Mouse (Mus musculus): ENCODE data around the gene Cxcl13. TPM values are rescaled to one million over a fixed set of nuclear protein-coding genes. Genes with fewer than 3 reads are reported as not detected.

The Cxcl13 gene
- polyA plus RNA-seq, 1 experiment = not detected

GRCm38 (mm10) chr5:95983797-95984486, 27.2 kb downstream of the Cxcl13 start:
- no peak for DNase-seq (ENCODE audit: extremely low spot score in 1 of 2, low spot score in 1 of 2)

DNA sequence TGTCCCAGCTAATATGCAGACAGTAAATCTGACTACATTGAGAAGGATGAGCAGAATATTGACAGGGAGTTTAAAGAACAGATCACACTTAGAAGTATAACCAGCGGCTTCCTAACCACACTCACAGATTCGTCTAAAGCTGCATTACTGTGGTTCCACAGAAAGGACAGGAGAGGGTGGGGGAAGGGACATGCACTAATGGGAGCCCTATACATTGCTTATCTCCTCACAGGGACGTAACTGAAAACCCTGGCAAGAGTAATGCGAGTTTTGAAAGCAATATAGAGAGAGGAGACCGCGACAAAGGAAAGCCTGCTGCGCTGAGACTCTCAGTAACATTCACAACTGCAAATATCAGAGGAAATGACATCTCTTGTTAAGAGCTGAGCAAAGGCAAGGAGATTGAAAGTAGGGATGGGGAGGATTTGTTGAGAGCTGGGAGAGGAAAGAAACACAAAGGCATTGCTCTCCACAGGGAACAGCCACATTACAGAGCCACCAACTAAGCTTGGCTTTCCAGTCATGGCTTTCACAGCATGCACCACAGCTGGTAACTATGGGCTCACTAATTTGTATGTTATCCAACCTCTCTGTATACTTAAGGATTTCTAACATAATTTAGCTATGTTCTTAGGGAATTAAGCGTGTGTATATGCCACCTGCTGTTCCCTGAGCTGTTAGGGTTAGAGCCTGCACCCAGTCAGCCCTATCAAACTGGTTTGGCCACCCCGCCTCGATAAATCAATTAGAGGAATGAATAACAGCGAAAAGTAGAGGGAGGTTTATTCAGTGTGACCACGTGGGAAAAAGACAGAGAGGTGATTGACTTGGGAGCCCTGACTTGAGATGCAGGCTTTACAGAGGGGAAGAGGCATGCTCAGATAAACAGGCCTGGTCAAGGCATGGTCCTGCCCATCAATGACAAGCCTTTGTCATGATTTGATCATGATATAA, 34.9 kb downstream of the Cxcl13 start:
- DNase-seq (ENCODE audit: extremely low spot score in 1 of 2, low spot score in 1 of 2) = no peak

GRCm38 (mm10) chr5:95997276-95997675, 40.5 kb downstream of the Cxcl13 start:
- peak in 1 of 2 experiments; percentile 16 for DNase-seq (ENCODE audit: extremely low spot score in 1 of 2, low spot score in 1 of 2)

DNA sequence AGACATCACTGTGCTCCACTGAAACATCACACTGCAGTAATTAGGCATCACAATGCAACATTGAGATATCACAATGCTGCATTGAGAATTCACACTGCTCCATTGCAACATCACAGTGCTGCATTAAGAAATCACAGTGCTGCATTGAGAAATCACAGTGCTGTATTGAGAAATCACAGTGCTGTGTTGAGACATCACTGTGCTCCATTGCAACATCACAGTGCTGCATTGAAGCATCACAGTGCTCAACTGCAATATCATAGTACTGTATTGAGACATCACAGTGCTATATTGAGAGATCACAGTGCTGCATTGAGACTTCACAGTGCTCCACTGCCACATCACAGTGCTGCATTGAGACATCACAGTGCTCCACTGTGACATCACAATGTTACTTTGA, 46.6 kb downstream of the Cxcl13 start:
- DNase-seq (ENCODE audit: extremely low spot score in 1 of 2, low spot score in 1 of 2) = no peak

GRCm38 (mm10) chr5:96008274-96008842, 51.6 kb downstream of the Cxcl13 start:
- no peak for DNase-seq (ENCODE audit: extremely low spot score in 1 of 2, low spot score in 1 of 2)

- DNase-seq (ENCODE audit: extremely low spot score in 1 of 2, low spot score in 1 of 2) = no peak
Measured at GRCm38 (mm10) chr5:96009076-96009475, 52.3 kb downstream of the Cxcl13 start.

Other genes starting within 250 kb of the Cxcl13 start
- gene Gm7978, start 220.8 kb upstream of the Cxcl13 start, polyA plus RNA-seq (2012; rRNA removed) = not detected in 2 replicates
- gene Gm7982, start 214.9 kb upstream of the Cxcl13 start, polyA plus RNA-seq (2012; rRNA removed) = not detected in 2 replicates
- not detected in 2 replicates for gene E330014E10Rik, start 181.0 kb upstream of the Cxcl13 start, polyA plus RNA-seq (2012; rRNA removed)
- 17.7 and 18.0 TPM in 2 replicates for gene Cnot6l, start 207.2 kb downstream of the Cxcl13 start, polyA plus RNA-seq (2012; rRNA removed)